Mouse (Mus musculus) midbrain, embryonic 11.5 days (tissue): Measurements from ENCODE around the gene Zfp128. TPM values are rescaled to one million over a fixed set of nuclear protein-coding genes. Genes with fewer than 3 reads are reported as not detected.
A peak's percentile ranks its signal among the peaks of the same experiment; 100 is the strongest.
"Not testable (repeated sequence)": the region's sequence is repeated elsewhere in the genome, so short reads cannot be mapped to it uniquely, and the experiment has no call there.

Experiments used
- ATAC-seq: fragments of 200-750 bp; cut with Nextera tagmentation; 2 replicates; pipeline ENCODE4 v1.8.0; 2017; ENCODE audit warnings: moderate TSS enrichment, moderate library complexity; ENCODE audit not compliant: low FRiP score
- DNase-seq: peaks from one replicate; pipeline ENCODE4 v3.0.0; 2015; ENCODE audit warnings: low spot score; ENCODE audit errors: missing footprints
- H3K27ac ChIP-seq: fragments of 300-500 bp; sonication (generic); 2 replicates; pipeline ENCODE4 v1.5.1; 2014; ENCODE audit warnings: low read depth, low read length
- H3K27me3 ChIP-seq: fragments of 300-500 bp; sonication (generic); 2 replicates; pipeline ENCODE4 v1.6.1; 2014; ENCODE audit warnings: mild to moderate bottlenecking, low read length, moderate library complexity, mixed read lengths; ENCODE audit not compliant: control insufficient read depth, insufficient read depth
- H3K36me3 ChIP-seq: fragments of 300-500 bp; sonication (generic); 2 replicates; pipeline ENCODE4 v1.6.1; 2014; ENCODE audit warnings: mild to moderate bottlenecking, low read length, moderate library complexity, mixed read lengths; ENCODE audit not compliant: control insufficient read depth, insufficient read depth
- H3K4me1 ChIP-seq: fragments of 300-500 bp; sonication (generic); 2 replicates; pipeline ENCODE4 v1.6.1; 2014; ENCODE audit warnings: low read length; ENCODE audit not compliant: control insufficient read depth, insufficient read depth
- H3K4me2 ChIP-seq: fragments of 300-500 bp; sonication (generic); 2 replicates; pipeline ENCODE4 v1.6.1; 2014; ENCODE audit warnings: mild to moderate bottlenecking, moderate library complexity
- H3K4me3 ChIP-seq: fragments of 300-500 bp; sonication (generic); 2 replicates; pipeline ENCODE4 v1.5.1; 2014; ENCODE audit warnings: low read depth, low read length
- H3K9ac ChIP-seq: fragments of 300-500 bp; sonication (generic); 2 replicates; pipeline ENCODE4 v1.6.1; 2014; ENCODE audit warnings: low read length
- H3K9me3 ChIP-seq: fragments of 300-500 bp; sonication (generic); 2 replicates; pipeline ENCODE4 v1.6.1; 2016; ENCODE audit warnings: low read length; ENCODE audit not compliant: control insufficient read depth
- WGBS: fragments of 180-500 bp; shearing (Covaris S2); extraction: QIAGEN DNeasy Blood & Tissue Kit; methylation state at CpG from one replicate; pipeline ENCODE4 v1.1.7; 2014; 5-methylcytosine and 5-hydroxymethylcytosine counted together
- polyA plus RNA-seq: library from polyadenylated mRNA; unstranded; fragments of >200 nt; fragmentation: Nextera tagmentation; extraction: Ambion mirVana; gene quantifications from 2 replicates; pipeline ENCODE4 v1.2.1, GENCODE M21; 2014

Zfp128 gene
- polyA plus RNA-seq, 1 experiment from 2014 or later: 5.3 TPM

- Histone ChIP-seq H3K9ac (no peak overlapping the region), H3K4me1 (no peaks in the 10 kb centered on the region), H3K27ac (no peak overlapping the region), H3K4me3 (no peak overlapping the region), H3K9me3 (no peaks in the 10 kb centered on the region), H3K36me3 (no peaks in the 10 kb centered on the region), H3K27me3 (no peaks in the 10 kb centered on the region; the same call in 1 of the 2 replicates), H3K4me2 (no peak overlapping the region)
- WGBS: 62% methylated on average over 4 of the region's 4 CpGs
- ATAC-seq: peak; percentile 38; the same call in 1 of the 2 replicates
- no peak for DNase-seq
Observed at GRCm38 (mm10) chr7:12933615-12934140, 52.7 kb downstream of the Zfp128 start.

DNA sequence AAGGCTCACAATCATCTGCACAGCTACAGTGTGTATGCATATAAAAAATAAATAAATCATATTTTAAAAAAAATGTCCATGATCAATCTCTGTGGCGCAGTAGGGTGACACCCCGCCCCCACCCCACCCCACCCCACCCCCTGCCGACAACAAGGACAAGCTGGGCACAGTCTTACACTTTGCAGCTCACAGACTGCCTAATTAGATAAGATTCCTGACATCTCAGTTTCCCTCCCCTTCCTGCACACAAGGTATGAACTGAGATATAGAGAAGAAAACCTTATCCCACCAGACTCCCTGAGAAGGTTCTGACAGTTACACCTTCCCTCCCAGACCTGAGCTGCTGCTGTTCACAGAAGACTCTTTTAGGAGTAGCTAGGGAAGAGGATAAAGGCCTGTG lies 53.8 kb downstream of the Zfp128 start:
- no peak overlapping the region for H3K4me3 ChIP-seq
- DNase-seq (no peak), ATAC-seq (no peak)
- no peaks in the 10 kb centered on the region for H3K36me3 ChIP-seq
- H3K27ac ChIP-seq: no peak overlapping the region
- H3K9me3 ChIP-seq: no peaks in the 10 kb centered on the region
- no peaks in the 10 kb centered on the region for H3K27me3 ChIP-seq
- no peak overlapping the region for H3K9ac ChIP-seq
- H3K4me2 ChIP-seq: no peak overlapping the region
- H3K4me1 ChIP-seq: no peaks in the 10 kb centered on the region
- WGBS: 75% methylated on average over 3 of the region's 3 CpGs

DNA sequence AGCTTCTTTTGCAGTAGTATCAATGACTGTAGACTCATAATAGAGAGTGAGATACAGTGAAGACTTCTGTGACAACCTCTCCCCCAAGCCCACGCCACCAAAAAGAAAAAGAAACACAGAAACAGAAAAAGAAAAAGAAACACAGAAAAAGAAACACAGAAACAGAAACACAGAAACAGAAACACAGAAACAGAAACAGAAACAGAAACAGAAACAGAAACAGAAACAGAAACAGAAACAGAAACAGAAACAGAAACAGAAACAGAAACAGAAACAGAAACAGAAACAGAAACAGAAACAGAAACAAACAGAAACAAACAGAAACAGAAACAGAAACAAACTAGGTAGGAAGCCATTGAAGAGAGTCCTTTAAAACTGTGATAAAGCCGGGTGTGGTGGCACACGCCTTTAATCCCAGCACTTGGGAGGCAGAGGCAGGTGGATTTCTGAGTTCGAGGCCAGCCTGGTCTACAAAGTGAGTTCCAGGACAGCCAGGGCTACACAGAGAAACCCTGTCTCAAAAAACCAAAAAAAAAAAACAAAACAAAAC lies 56.4 kb downstream of the Zfp128 start:
- H3K9me3 ChIP-seq, DNase-seq, H3K27me3 ChIP-seq, ATAC-seq, H3K27ac ChIP-seq, H3K36me3 ChIP-seq, H3K4me2 ChIP-seq, H3K4me3 ChIP-seq, H3K4me1 ChIP-seq, H3K9ac ChIP-seq: not testable (repeated sequence)
- 91% methylated on average over 4 of the region's 4 CpGs for WGBS

DNA sequence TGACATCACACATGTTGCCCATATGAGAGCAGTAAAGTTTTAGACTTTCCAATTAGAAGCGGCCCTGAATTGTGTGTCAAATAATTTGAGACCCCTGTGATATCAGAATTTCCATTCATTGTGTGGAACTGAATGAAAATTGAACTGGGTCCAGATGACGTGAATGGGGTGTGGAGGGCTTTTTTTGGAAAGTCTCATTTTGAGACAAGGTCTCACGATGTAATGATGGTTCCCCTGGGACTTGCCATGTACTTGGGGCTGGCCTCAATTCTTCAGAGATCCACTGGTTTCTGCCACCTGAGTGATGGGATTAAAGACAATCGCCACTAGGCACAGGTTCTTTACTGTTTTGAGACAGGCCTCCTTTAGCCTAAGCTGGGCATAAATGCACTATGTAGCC lies 59.6 kb downstream of the Zfp128 start:
- H3K4me3 ChIP-seq: no peak overlapping the region
- WGBS: 84% methylated on average over 4 of the region's 4 CpGs
- H3K4me1 ChIP-seq: no peaks in the 10 kb centered on the region
- no peaks in the 10 kb centered on the region; the same call in 1 of the 2 replicates for H3K27me3 ChIP-seq
- no peaks in the 10 kb centered on the region for H3K9me3 ChIP-seq
- no peak overlapping the region for H3K9ac ChIP-seq
- no peak for DNase-seq
- no peak overlapping the region for H3K27ac ChIP-seq
- ATAC-seq: no peak
- H3K4me2 ChIP-seq: no peak overlapping the region
- no peaks in the 10 kb centered on the region for H3K36me3 ChIP-seq

Other genes with a start within 250 kb of the Zfp128 start
- 0.05 TPM in 1 of 2 replicates, not detected in the other for gene Vmn2r54, start 240.9 kb upstream of the Zfp128 start, polyA plus RNA-seq
- gene Vmn2r55, start 196.2 kb upstream of the Zfp128 start, polyA plus RNA-seq: not detected in 2 replicates
- gene Vmn2r56, start 146.2 kb upstream of the Zfp128 start, polyA plus RNA-seq: not detected in 2 replicates
- gene Zscan18, start 77.5 kb upstream of the Zfp128 start, polyA plus RNA-seq: 11.7 and 12.8 TPM in 2 replicates
- gene Zfp329, start 62.3 kb upstream of the Zfp128 start, polyA plus RNA-seq: 19.5 and 19.8 TPM in 2 replicates
- 28.9 and 32.3 TPM in 2 replicates for gene Zfp110, start 46.4 kb upstream of the Zfp128 start, polyA plus RNA-seq
- 19.6 and 21.7 TPM in 2 replicates for gene Zscan22, start 16.6 kb downstream of the Zfp128 start, polyA plus RNA-seq
- gene Rps5, start 41.1 kb downstream of the Zfp128 start, polyA plus RNA-seq: 788 and 866 TPM in 2 replicates
- gene Rnf225, start 46.2 kb downstream of the Zfp128 start, polyA plus RNA-seq: 0.55 and 0.59 TPM in 2 replicates
- 7.8 TPM in 2 replicates for gene Zfp324, start 84.7 kb downstream of the Zfp128 start, polyA plus RNA-seq
- gene Zfp446, start 96.7 kb downstream of the Zfp128 start, polyA plus RNA-seq: 9.6 and 9.8 TPM in 2 replicates
- not detected in 2 replicates for gene Slc27a5, start 117.0 kb downstream of the Zfp128 start, polyA plus RNA-seq
- gene Trim28, start 117.9 kb downstream of the Zfp128 start, polyA plus RNA-seq: 399 and 443 TPM in 2 replicates
- 25.7 and 32.8 TPM in 2 replicates for gene Zbtb45, start 128.9 kb downstream of the Zfp128 start, polyA plus RNA-seq
- 133 and 140 TPM in 2 replicates for gene Chmp2a, start 153.6 kb downstream of the Zfp128 start, polyA plus RNA-seq
- gene Ube2m, start 157.1 kb downstream of the Zfp128 start, polyA plus RNA-seq: 152 and 166 TPM in 2 replicates
- 1.3 and 2.7 TPM in 2 replicates for gene Mzf1, start 173.6 kb downstream of the Zfp128 start, polyA plus RNA-seq
- gene Vmn1r85, start 214.0 kb downstream of the Zfp128 start, polyA plus RNA-seq: not detected in 2 replicates
- gene Vmn1r86, start 238.7 kb downstream of the Zfp128 start, polyA plus RNA-seq: not detected in 2 replicates